Mouse (Mus musculus) layer of hippocampus, adult 18-20 months (tissue): ENCODE data around the gene Crtam. TPM values are rescaled to one million over a fixed set of nuclear protein-coding genes. Genes with fewer than 3 reads are reported as not detected.

Experiments used
- DNase-seq, 2 experiments: peaks; one replicate each; pipeline ENCODE4 v3.0.0; 2022; ENCODE audit warnings: low spot score in 2 of 2
- long read RNA-seq: library from polyadenylated mRNA; stranded (forward); transcript quantifications from one replicate; pipeline ENCODE4 v2.0.0, GENCODE M21; 2021
- total RNA-seq, 2 experiments: library from RNA; stranded (reverse); gene quantifications; 2 replicates each; pipeline ENCODE4 v1.2.3; 2021

Crtam gene
- total RNA-seq = under 1 TPM; 0.10 to 0.20 TPM
- long read RNA-seq = 0 reads

- no peak for DNase-seq
These were observed at the start of gene Crtam for GRCm38 (mm10) chr9:41004415-41004814. Gene Crtam (minus strand): TSS chr9:41004628.

GRCm38 (mm10) chr9:41054166-41054565, 49.7 kb upstream of the Crtam start:
- peak; percentile 89 to 96 for DNase-seq

GRCm38 (mm10) chr9:41053478-41053877, 49.0 kb upstream of the Crtam start:
- no peak for DNase-seq

DNA sequence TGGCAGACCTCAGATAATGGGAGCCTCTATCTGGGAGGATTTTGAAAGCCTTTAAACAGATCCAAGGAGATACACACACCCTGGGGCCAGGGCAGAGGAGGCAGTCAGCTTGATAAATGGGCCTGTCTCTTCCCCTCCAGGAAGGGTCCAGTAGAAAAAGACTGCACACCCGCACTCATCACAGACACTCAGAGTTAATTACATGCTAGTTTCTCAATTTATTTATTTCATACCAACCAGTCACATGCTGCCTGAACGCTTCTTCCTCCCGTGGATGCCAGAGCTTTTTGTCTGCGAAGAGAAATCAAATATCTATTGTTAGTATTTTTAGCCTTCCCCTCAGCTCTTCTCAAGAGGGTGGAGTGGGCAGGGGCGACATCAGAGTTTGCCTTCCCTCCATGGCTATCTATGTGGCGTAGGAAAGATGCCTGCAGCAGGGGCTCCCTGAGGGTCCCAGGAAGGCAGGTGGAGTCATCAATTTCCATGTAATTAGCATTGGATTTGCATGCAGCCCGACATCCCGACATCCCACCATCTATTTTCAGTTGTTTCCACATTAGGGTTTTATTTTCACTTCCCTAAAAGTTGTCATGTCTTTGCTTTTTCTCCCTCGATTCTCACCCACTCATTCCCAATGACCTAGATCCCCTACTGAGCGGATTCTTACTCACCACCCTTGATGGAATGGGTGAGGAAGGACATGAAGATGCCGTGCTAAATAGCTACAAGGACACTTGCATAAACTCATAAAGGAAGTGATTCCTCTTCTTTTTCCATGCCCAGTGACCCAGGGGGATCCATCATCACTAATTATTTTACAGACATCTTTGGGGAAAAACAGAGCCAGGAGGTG, 46.9 kb upstream of the Crtam start:
- no peak for DNase-seq

GRCm38 (mm10) chr9:41050331-41051079, 46.1 kb upstream of the Crtam start:
- no peak for DNase-seq

- no peak for DNase-seq
These were observed 44.9 kb upstream of the Crtam start for GRCm38 (mm10) chr9:41049282-41049681.

GRCm38 (mm10) chr9:41048820-41049219, 44.4 kb upstream of the Crtam start:
- no peak for DNase-seq

DNA sequence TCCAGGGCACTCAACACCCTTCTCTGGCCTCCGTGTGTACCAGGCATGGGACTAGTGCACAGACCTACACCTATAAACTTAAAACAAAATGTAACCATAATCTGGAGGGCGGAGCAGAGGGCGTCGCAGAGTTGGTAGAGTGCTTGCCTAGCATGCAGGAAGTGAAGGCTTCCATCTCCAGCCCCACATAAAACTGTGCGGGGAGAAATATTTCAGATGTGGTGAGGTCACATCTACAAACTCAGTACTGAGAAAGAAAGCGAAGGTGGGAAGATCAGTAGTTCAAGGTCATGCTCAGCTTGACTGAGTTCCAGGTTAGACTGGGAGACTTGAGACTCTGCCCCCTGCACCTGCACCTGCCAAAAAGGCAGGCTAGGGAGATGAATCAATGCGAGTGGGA, 43.8 kb upstream of the Crtam start:
- DNase-seq = no peak

DNA sequence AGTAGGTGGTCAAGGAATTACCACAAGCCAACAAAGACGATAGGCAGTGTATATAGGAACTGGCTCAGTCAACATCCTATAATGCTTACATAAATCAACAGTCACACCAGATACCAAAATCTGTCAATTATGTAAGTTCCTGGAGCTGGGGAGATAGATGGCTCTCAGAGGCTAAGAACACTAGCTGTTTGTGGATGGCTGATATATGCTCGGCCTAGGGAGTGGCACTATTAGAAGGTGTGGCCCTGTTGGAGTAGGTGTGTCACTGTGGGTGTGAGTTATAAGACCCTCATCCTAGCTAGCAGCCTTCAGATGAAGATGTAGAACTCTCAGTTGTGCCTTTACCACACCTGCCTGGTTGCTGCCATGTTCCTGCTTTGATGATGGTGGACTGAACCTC, 43.2 kb upstream of the Crtam start:
- DNase-seq = no peak

DNA sequence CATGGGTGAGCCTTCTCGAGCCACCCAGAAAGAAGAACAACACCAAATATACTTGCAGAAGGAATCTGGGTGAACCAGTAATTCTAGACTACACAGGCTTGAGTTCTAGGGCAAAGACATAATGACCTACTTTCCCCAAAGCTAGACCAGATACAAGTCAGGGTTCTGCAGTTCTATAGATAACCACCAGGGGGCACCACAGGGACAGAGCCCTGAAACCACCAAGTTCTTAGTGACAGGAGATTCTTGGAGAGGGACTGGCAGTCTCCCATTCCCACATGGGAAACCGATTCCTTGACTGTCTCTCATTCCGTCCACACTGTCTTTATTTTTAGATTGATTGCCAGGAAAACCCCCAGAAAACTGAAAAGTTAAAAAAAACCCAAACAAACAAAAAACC, 40.2 kb upstream of the Crtam start:
- DNase-seq = peak; percentile 81 to 97

DNA sequence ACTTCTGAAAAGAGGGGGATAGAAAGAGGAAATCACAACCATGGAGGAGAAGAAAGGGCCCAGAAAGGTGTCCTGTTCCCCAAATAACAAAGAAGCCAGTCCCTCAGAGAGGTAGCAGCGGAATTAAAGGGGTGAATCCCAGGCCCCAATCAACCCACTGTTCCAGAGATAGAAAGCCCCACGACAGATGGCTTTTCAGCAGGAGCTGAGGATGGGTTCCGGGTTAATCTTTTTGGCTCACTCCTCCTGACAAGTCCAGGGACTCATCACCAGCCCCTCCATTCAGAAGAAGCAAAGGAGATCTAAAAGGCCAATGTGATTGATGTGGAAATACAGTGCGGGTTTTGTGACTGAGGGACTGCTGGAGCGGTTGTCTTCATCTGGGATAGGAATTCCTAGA, 39.2 kb upstream of the Crtam start:
- no peak for DNase-seq

DNA sequence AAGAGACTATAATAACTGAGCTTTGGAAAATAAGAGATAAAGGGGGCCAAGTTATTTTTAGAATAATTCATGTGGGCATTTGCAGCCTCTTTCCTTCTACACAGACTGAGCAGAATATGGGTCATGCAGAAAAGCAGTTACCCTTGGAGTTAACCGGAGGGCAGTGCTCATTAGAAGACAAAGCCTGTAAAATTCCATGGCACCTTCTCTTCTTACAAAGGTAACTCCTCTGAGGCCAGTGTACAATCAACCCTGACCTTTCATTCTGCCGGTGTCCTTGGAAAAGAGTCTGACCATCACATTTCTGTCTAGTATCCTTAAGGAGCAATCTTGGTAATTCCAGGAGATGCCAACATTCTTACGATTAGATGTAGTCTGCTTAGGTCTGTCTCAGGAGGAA, 37.0 kb upstream of the Crtam start:
- no peak for DNase-seq

DNA sequence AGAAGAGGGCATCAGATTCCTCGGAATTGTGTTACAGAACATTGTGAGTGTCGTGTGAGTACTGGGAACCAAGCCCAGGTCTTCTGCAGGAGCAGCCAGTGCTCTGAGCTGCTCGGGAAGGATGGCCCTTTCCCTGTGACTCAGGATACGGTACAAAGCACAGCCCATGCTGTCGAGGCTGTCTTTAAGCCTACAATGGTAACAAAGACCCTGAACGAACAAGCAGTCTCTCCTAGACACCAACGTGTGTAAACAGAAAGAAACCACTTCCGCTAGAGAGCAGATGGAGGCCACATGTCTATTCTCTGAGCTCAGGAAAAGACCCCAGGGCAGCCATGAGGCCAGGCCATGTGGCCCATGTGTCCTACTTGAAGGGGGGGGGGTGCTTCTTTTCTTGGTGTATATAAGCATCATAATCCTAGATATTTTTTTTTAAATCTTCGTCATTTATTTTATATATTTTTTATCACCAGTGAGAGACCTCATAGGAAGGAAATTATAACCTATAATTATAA, 33.8 kb upstream of the Crtam start:
- no peak for DNase-seq

DNA sequence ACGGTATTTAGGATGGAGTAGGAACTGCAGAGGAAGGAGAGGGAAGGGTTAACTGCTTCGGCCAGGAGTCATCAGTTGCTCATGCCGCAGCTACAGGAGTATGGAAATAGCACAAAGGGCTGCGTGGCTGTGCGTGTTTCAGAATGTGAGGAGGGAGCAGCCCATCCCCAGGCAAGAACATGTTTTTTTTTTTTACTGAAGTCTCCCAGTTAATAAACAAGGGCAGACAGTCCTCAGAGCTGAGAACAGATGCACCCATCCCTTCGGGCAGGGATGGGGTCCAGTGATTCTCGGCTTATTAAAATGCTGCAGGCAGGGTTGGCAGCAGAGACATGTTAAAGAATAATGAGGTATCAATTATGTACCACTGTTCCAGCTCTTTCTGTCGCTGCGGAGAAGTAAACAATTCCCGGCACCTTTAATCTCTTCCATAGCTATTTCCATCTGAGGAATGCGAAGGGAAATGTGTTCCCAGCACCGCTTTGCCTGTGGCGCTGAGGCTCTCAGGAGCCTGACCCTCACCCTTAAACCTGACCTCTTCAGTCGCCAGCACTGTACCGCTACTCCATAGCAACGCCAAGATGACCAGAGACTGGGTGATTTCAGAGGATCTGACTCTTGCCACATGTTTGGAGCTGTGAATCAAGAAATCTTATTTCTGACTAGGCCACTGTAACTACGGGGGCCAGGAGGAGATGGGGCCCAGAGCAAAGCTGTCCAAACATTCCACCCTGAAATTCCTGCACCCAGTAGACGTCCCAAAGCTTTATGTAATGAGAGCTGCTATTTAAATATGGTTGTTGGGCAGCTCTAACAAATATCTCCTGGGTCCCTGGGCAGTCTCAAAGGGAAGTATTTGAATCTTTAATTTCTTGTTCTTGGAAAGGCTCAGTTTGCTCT, 27.4 kb upstream of the Crtam start:
- DNase-seq = peak in 1 of 2 experiments; percentile 37

DNA sequence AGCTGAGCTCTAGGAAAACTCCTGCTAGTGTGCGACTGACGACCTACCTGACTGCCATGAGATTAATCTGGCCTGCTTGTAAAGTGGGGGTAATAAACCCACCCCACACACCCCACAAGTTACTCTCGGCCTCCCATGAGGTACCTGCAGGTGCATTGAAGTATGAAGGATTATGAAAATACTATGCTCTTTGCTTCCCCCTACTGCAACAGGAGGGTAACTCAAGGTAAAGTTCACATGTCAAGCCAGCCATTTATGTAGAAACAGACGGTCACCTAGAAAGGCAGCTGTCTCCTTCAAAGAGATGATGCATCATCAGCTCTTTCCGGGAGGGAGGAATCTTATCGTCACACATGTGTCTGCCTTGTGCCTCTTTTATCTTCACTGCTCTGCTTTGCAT, 25.4 kb upstream of the Crtam start:
- no peak for DNase-seq

DNA sequence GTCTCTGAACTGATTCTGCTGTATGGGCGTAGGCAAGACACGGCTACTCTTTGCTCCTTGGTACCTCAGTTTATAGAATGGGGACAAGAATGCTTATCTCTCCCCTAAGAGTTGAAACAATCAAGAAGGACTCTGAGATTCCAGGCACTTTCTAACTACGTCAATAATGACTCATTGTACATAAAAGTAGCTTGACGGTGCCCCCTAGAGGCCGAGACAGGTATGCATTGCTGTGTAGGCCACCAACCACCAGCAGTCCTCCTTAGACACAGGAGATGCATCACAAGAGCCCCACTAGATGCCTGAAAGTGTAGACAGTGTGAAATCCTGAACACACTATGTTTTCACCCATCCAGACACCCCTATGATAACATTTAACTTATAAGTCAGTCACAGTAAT, 24.0 kb upstream of the Crtam start:
- DNase-seq = peak in 1 of 2 experiments; percentile 78

GRCm38 (mm10) chr9:41021690-41022089, 17.3 kb upstream of the Crtam start:
- no peak for DNase-seq

DNA sequence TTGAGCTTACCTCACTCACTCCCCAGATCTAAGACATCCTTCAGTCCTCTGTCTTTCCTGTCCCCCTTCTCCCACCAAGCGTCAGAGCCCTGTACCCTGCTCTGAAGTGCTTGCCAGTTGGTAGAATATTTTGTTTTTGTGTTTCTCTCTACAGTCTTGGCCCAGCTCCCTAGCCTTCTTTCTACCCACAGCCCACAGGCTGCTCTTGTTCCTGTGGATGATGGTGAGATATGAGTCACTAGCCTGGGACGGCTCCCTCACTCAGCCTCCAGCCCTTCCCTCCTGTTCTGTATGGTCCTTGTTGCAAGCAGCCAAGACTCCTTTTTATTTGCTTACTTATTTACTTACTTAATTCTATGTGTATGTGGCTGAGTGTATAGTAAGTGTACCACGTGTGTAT, 16.1 kb upstream of the Crtam start:
- DNase-seq = peak; percentile 60 to 78

- DNase-seq = no peak
These were observed 10.1 kb upstream of the Crtam start for GRCm38 (mm10) chr9:41014512-41014911.

DNA sequence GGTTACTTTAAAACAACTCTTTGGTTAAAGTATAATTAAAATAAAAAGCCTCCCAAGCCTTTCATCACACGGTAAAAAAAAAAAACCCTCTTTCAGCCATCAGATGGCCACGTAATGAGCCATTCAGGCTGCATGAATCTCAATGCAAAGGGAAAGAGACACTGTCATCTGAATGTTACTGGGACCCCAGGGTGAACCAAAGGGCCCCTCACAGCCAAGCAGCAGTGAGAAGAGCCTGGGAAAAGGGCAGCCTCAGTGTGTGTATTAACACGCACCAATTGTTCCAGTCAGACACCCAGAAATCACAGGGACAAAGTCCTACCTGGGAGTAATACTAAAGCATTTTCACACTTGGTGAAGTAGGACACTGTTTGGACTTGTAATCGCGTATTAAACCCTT, 8.0 kb upstream of the Crtam start:
- DNase-seq = no peak
